Mouse (Mus musculus): ENCODE results near the gene Tpcn2. TPM values are rescaled to one million over a fixed set of nuclear protein-coding genes. Genes with fewer than 3 reads are reported as not detected.

Gene Tpcn2
- total RNA-seq, 4 experiments from 2014 or later: 1.7 to 4.7 (median 2.5) TPM

DNA sequence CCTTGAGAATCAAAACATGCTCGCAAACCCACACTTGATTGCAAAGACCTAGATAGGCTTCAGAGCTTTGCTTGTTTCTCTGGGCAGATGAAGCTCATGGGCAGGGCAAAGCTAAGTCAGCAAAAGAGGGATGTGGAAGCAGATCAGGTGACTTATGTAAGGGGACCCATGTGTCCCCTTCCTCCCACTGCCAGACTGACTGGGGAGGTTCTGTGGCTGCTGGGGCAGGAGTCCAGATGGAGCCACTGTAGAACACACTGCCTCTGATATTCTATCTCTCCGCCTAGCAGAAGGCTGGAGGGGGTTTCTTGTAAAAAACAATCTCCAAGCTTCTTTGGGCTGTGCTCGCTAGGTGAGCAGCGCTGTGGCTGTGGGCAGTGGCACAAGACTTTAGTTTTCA is 128.1 kb downstream of the Tpcn2 start:
- no peak for DNase-seq (ENCODE audit: low spot score)

DNA sequence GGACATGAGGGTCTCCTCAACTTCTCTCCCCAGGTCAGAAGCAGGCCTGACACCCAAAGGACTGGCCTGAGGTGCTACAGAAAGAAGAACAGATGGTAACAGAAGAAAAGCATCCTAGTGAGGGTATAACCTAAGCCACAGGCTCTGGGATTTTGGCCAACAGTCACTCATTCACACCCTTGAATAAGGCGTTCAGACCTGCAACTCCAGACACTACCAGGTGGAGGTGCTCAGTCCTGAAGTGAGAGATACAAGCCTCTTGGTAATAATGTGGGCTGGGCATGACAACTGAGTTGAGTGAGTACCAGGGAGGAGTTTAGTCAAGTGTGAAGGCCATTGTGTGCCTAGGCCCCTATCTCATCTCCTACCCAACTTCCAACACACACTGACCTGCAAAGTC is 129.7 kb downstream of the Tpcn2 start:
- no peak for DNase-seq (ENCODE audit: low spot score)

GRCm38 (mm10) chr7:145151845-145152244 is 132.0 kb downstream of the Tpcn2 start:
- no peak for DNase-seq (ENCODE audit: low spot score)

DNA sequence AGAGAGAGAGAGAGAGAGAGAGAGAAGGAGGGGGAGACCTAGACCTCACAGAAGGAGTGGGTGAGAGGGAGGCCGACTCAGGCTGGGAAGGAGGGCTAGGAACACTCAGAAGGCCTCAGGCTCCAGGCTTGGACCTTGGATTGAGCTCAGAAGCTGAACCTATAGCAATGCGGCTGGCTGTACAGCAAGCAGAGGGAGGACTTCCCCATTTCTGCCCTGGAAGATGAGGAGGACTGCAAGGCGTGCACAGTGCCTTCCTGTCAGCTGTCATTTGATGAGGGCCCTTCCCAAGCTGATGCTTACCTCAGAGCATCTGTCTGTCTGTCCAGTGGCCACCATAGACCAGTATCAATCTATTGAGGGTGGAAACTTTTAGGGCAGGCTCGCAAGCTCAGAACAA is 134.9 kb downstream of the Tpcn2 start:
- no peak for DNase-seq (ENCODE audit: low spot score)

DNA sequence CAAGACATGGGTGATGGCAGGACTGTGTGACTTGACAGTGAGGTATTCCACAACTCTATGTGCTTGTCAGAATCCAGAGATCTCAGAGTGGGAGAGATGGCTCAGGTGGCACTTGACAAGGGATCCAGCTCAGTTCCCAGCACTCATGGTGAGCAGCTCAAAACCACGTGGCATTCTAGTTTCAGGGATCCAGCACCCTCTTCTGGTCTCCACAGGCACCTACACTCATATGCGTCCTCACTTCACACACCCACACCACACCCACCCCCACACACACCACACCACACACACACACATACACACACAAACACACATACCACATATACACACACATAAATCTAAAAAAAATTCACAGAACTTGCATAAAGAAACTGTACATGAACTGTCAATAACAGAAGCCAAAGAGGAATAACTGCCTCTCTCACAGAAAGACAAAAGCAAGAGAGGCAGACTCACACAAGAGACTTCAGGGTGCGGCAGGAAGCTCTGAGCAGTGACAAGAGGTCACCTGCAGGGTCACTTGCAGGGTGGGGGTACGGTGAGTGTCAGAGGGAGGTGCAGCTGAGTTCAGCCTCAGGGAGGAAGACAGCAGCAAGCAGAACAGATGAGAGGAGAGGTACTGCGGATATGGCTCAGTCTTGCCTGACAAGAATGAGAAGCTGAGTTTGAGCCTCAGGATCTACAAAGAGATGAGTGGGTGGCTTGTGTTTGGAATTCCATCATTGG is 135.7 kb downstream of the Tpcn2 start:
- DNase-seq (ENCODE audit: low spot score): no peak

DNA sequence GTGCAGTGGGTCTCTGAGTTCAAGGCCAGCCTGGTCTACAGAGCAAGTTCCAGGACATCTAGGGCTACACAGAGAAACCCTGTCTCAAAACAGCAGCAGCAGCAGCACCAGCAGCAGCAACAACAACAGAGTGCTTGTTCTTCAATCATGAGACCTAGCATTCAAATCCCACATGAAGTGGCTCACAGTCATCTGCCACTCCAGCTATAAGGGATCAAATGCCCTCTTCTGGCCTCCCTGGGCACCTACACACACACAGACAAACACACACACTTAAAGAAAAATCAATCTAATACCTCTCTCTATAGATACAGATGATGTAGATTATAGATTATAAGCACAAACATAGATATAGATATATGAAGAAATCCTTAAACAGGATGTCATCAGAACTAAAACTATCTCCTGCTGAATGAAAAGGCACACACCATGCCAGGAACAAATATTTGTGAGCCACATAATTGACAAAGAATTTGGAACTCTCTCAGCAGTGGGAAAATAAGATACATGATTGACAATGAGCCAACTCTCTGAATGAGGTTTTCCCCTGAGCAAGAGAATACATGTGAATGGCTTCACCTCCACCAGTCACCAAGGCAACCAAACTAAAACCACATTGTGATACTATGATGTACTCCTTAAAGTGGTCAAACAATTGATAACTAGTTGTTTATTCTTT is 137.4 kb downstream of the Tpcn2 start:
- no peak for DNase-seq (ENCODE audit: low spot score)

DNA sequence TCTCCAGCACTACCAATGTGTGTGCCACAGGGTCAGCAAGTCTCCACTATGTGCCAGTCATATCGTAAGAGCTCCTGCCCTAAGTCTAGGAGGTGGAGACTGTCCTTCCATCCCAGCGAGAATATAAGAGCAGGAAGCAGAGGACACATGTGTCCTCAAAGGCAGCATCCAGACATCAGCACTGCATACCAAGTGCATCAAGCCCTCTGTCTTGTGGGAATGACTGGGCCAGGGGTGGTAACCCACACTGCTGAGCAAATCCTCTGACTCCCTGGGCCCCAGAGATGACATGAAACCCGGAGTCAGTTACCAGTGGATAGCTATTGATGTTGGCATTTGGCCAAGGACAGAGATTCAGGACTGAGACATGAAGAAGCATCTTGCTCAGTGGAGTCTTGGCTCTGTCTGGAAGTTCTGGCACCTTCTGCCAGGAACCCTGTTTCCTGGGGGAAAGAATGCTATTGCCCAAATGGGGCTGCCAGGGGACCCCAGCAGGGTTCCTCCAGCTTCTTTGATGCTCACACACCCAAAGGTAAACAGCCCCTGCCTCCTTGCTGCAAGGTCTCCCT is 140.2 kb downstream of the Tpcn2 start:
- DNase-seq (ENCODE audit: low spot score): no peak

GRCm38 (mm10) chr7:145140656-145141055 is 143.2 kb downstream of the Tpcn2 start:
- no peak for DNase-seq (ENCODE audit: low spot score)

- no peak for DNase-seq (ENCODE audit: low spot score)
These were observed 144.2 kb downstream of the Tpcn2 start for GRCm38 (mm10) chr7:145139576-145139975.

GRCm38 (mm10) chr7:145139100-145139499 is 144.7 kb downstream of the Tpcn2 start:
- DNase-seq (ENCODE audit: low spot score): no peak

GRCm38 (mm10) chr7:145137871-145138270 is 145.9 kb downstream of the Tpcn2 start:
- DNase-seq (ENCODE audit: low spot score): no peak

DNA sequence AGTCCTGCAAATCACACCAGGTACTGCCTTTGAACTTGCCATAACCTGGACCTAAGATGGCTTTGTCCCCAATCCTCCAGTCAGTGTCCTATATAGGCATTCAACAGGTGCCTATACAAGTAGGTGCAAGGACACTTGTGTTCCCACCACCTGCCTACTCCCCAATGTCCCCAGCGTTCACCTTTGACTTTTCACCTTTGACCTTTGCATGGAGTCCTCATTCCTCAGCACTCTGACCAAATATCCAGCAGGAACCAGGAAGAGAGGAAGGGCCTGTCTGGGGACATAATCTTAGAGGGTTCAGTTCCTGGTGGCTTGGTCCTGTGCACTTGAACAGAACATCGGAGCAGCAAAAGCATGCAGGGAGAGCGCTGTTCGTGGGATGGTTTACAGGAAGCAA is 147.0 kb downstream of the Tpcn2 start:
- DNase-seq (ENCODE audit: low spot score): no peak

Other genes with a start within 250 kb of the Tpcn2 start
- 1 to 10 TPM in 1 of 4 experiments, not detected in 3; 1.1 TPM for gene 1810010D01Rik, start 75.9 kb downstream of the Tpcn2 start, total RNA-seq (2022)
- gene Mrgprf, start 16.8 kb upstream of the Tpcn2 start, total RNA-seq (2022): 1 to 10 TPM; 1.7 to 2.9 (median 2.5) TPM
- gene Mrgprd, start 30.8 kb upstream of the Tpcn2 start, total RNA-seq (2022): not detected

Data from heart, adult 8-10 months (tissue).